Mouse (Mus musculus): ENCODE data around the gene Mydgf. TPM values are rescaled to one million over a fixed set of nuclear protein-coding genes. Genes with fewer than 3 reads are reported as not detected.

Gene Mydgf
- polyA plus RNA-seq, 1 experiment from 2014 or later: 78.5 TPM

GRCm38 (mm10) chr17:56134463-56134971, 49.2 kb downstream of the Mydgf start:
- Histone ChIP-seq H3K27me3 (ENCODE audit: poor library complexity, severe bottlenecking) (peaks cover 44% of the 10 kb centered on the region), H3K4me1 (peaks cover 46% of the 10 kb centered on the region), H3K9me3 (0 out of 2 replicates have a peak, but pooled peaks cover 9% of the 10 kb centered on the region), H3K36me3 (replicated peaks) (no peaks in the 10 kb centered on the region), H3K4me3 (peak overlapping the region; percentile 44), H3K27ac (peak overlapping the region; percentile 3; the same call in 1 of the 2 replicates)
- DNase-seq (ENCODE audit: extremely low spot score, low spot score): peak; percentile 64
- WGBS: 1% methylated on average over 27 of the region's 27 CpGs

- H3K36me3 ChIP-seq (replicated peaks): no peaks in the 10 kb centered on the region
- peak overlapping the region; percentile 45; the same call in 1 of the 2 replicates for H3K27ac ChIP-seq
- peak overlapping the region; percentile 44 for H3K4me3 ChIP-seq
- peaks cover 36% of the 10 kb centered on the region for H3K27me3 ChIP-seq (ENCODE audit: poor library complexity, severe bottlenecking)
- DNase-seq (ENCODE audit: extremely low spot score, low spot score): no peak
- 0 out of 2 replicates have a peak, but pooled peaks cover 9% of the 10 kb centered on the region for H3K9me3 ChIP-seq
- peaks cover 39% of the 10 kb centered on the region for H3K4me1 ChIP-seq
- 16% methylated on average over 20 of the region's 21 CpGs for WGBS
Measured at GRCm38 (mm10) chr17:56133457-56134363, 50.0 kb downstream of the Mydgf start.

- H3K36me3 ChIP-seq (replicated peaks): no peaks in the 10 kb centered on the region
- WGBS: 6% methylated on average over 14 of the region's 14 CpGs
- no peak overlapping the region for H3K27ac ChIP-seq
- H3K4me1 ChIP-seq: peaks cover 28% of the 10 kb centered on the region
- peak; percentile 61 for DNase-seq (ENCODE audit: extremely low spot score, low spot score)
- H3K27me3 ChIP-seq (ENCODE audit: poor library complexity, severe bottlenecking): peaks cover 26% of the 10 kb centered on the region
- 0 out of 2 replicates have a peak, but pooled peaks cover 9% of the 10 kb centered on the region for H3K9me3 ChIP-seq
- H3K4me3 ChIP-seq: no peak overlapping the region
Measured at GRCm38 (mm10) chr17:56132661-56133060, 51.1 kb downstream of the Mydgf start.

- peak; percentile 61 for DNase-seq (ENCODE audit: extremely low spot score, low spot score)
- Histone ChIP-seq H3K27ac (no peak overlapping the region), H3K9me3 (0 out of 2 replicates have a peak, but pooled peaks cover 9% of the 10 kb centered on the region), H3K36me3 (replicated peaks) (no peaks in the 10 kb centered on the region), H3K4me1 (peaks cover 22% of the 10 kb centered on the region), H3K4me3 (no peak overlapping the region), H3K27me3 (ENCODE audit: poor library complexity, severe bottlenecking) (peaks cover 17% of the 10 kb centered on the region)
- 40% methylated on average over 7 of the region's 7 CpGs for WGBS
Measured at GRCm38 (mm10) chr17:56131814-56132213, 51.9 kb downstream of the Mydgf start.

GRCm38 (mm10) chr17:56131136-56131535, 52.6 kb downstream of the Mydgf start:
- H3K9me3 ChIP-seq: 0 out of 2 replicates have a peak, but pooled peaks cover 9% of the 10 kb centered on the region
- peaks cover 22% of the 10 kb centered on the region for H3K4me1 ChIP-seq
- no peaks in the 10 kb centered on the region for H3K36me3 ChIP-seq (replicated peaks)
- H3K27ac ChIP-seq: no peak overlapping the region
- H3K27me3 ChIP-seq (ENCODE audit: poor library complexity, severe bottlenecking): peaks cover 11% of the 10 kb centered on the region; the same call in 1 of the 2 replicates
- no peak overlapping the region for H3K4me3 ChIP-seq
- DNase-seq (ENCODE audit: extremely low spot score, low spot score): no peak
- WGBS: 93% methylated on average over 10 of the region's 10 CpGs

- no peak for DNase-seq (ENCODE audit: extremely low spot score, low spot score)
- peaks cover 15% of the 10 kb centered on the region for H3K4me1 ChIP-seq
- no peak overlapping the region for H3K27ac ChIP-seq
- H3K27me3 ChIP-seq (ENCODE audit: poor library complexity, severe bottlenecking): peaks cover 29% of the 10 kb centered on the region
- H3K9me3 ChIP-seq: peaks cover 12% of the 10 kb centered on the region
- 93% methylated on average over 15 of the region's 15 CpGs for whole genome bisulfite sequencing
- no peaks in the 10 kb centered on the region for H3K36me3 ChIP-seq (replicated peaks)
- no peak overlapping the region for H3K4me3 ChIP-seq
Measured at GRCm38 (mm10) chr17:56128246-56128645, 55.5 kb downstream of the Mydgf start.

GRCm38 (mm10) chr17:56126175-56126574, 57.5 kb downstream of the Mydgf start:
- H3K36me3 ChIP-seq (replicated peaks): 0 out of 2 replicates have a peak, but pooled peaks cover 4% of the 10 kb centered on the region
- WGBS: 77% methylated on average over 11 of the region's 11 CpGs
- peaks cover 22% of the 10 kb centered on the region for H3K9me3 ChIP-seq
- DNase-seq (ENCODE audit: extremely low spot score, low spot score): no peak
- H3K27me3 ChIP-seq (ENCODE audit: poor library complexity, severe bottlenecking): peaks cover 50% of the 10 kb centered on the region
- H3K4me3 ChIP-seq: no peak overlapping the region
- H3K27ac ChIP-seq: no peak overlapping the region
- peaks cover 12% of the 10 kb centered on the region for H3K4me1 ChIP-seq

Small RNAs within 50 kb of the gene (microRNA-seq; reads per million reads assigned to microRNA genes)
- gene Gm44397: not detected

Other genes starting within 250 kb of the Mydgf start
- 6.4 and 6.6 TPM in 2 replicates for gene Zfp119b, start 234.4 kb downstream of the Mydgf start, polyA plus RNA-seq (2016; fragmentation: Nextera tagmentation; extraction: Ambion mirVana)
- 1.4 and 1.9 TPM in 2 replicates for gene Ebi3, start 231.3 kb downstream of the Mydgf start, polyA plus RNA-seq (2016; fragmentation: Nextera tagmentation; extraction: Ambion mirVana)
- gene Yju2, start 224.8 kb downstream of the Mydgf start, polyA plus RNA-seq (2016; fragmentation: Nextera tagmentation; extraction: Ambion mirVana): 29.2 and 30.4 TPM in 2 replicates
- gene Shd, start 213.5 kb downstream of the Mydgf start, polyA plus RNA-seq (2016; fragmentation: Nextera tagmentation; extraction: Ambion mirVana): 42.1 and 50.3 TPM in 2 replicates
- 74.4 and 80.9 TPM in 2 replicates for gene Fsd1, start 197.4 kb downstream of the Mydgf start, polyA plus RNA-seq (2016; fragmentation: Nextera tagmentation; extraction: Ambion mirVana)
- gene Stap2, start 178.3 kb downstream of the Mydgf start, polyA plus RNA-seq (2016; fragmentation: Nextera tagmentation; extraction: Ambion mirVana): 5.6 and 7.4 TPM in 2 replicates
- 105 and 114 TPM in 2 replicates for gene Mpnd, start 178.2 kb downstream of the Mydgf start, polyA plus RNA-seq (2016; fragmentation: Nextera tagmentation; extraction: Ambion mirVana)
- gene Sh3gl1, start 147.3 kb downstream of the Mydgf start, polyA plus RNA-seq (2016; fragmentation: Nextera tagmentation; extraction: Ambion mirVana): 152 and 157 TPM in 2 replicates
- 53.9 and 54.7 TPM in 2 replicates for gene Chaf1a, start 143.5 kb downstream of the Mydgf start, polyA plus RNA-seq (2016; fragmentation: Nextera tagmentation; extraction: Ambion mirVana)
- 30.2 and 32.4 TPM in 2 replicates for gene Ubxn6, start 108.9 kb downstream of the Mydgf start, polyA plus RNA-seq (2016; fragmentation: Nextera tagmentation; extraction: Ambion mirVana)
- gene Hdgfl2, start 104.3 kb downstream of the Mydgf start, polyA plus RNA-seq (2016; fragmentation: Nextera tagmentation; extraction: Ambion mirVana): 188 and 200 TPM in 2 replicates
- gene Plin4, start 74.1 kb downstream of the Mydgf start, polyA plus RNA-seq (2016; fragmentation: Nextera tagmentation; extraction: Ambion mirVana): 0.05 and 0.09 TPM in 2 replicates
- 0.25 and 0.33 TPM in 2 replicates for gene Plin5, start 66.3 kb downstream of the Mydgf start, polyA plus RNA-seq (2016; fragmentation: Nextera tagmentation; extraction: Ambion mirVana)
- gene Lrg1, start 61.9 kb downstream of the Mydgf start, polyA plus RNA-seq (2016; fragmentation: Nextera tagmentation; extraction: Ambion mirVana): not detected in 2 replicates
- gene Sema6b, start 43.6 kb downstream of the Mydgf start, polyA plus RNA-seq (2016; fragmentation: Nextera tagmentation; extraction: Ambion mirVana): 0.44 and 0.67 TPM in 2 replicates
- gene Tnfaip8l1, start 21.4 kb downstream of the Mydgf start, polyA plus RNA-seq (2016; fragmentation: Nextera tagmentation; extraction: Ambion mirVana): 7.4 and 8.1 TPM in 2 replicates
- 49.7 and 51.2 TPM in 2 replicates for gene Dpp9, start 35.0 kb upstream of the Mydgf start, polyA plus RNA-seq (2016; fragmentation: Nextera tagmentation; extraction: Ambion mirVana)
- gene Fem1a, start 72.9 kb upstream of the Mydgf start, polyA plus RNA-seq (2016; fragmentation: Nextera tagmentation; extraction: Ambion mirVana): 11.5 and 13.2 TPM in 2 replicates
- 2.4 and 2.6 TPM in 2 replicates for gene Ticam1, start 92.9 kb upstream of the Mydgf start, polyA plus RNA-seq (2016; fragmentation: Nextera tagmentation; extraction: Ambion mirVana)
- gene Plin3, start 109.0 kb upstream of the Mydgf start, polyA plus RNA-seq (2016; fragmentation: Nextera tagmentation; extraction: Ambion mirVana): 58.3 and 59.0 TPM in 2 replicates
- gene Arrdc5, start 116.4 kb upstream of the Mydgf start, polyA plus RNA-seq (2016; fragmentation: Nextera tagmentation; extraction: Ambion mirVana): not detected in 2 replicates
- gene Uhrf1, start 119.4 kb upstream of the Mydgf start, polyA plus RNA-seq (2016; fragmentation: Nextera tagmentation; extraction: Ambion mirVana): 331 and 343 TPM in 2 replicates
- 35.9 and 39.6 TPM in 2 replicates for gene Kdm4b, start 142.1 kb upstream of the Mydgf start, polyA plus RNA-seq (2016; fragmentation: Nextera tagmentation; extraction: Ambion mirVana)

All from forebrain, embryonic 10.5 days (tissue).